Mouse (Mus musculus): ENCODE measurements around the gene Gm3194. TPM values are rescaled to one million over a fixed set of nuclear protein-coding genes. Genes with fewer than 3 reads are reported as not detected.

Gm3194 gene
- 0.03 TPM in 1 of 2 replicates, not detected in the other for polyA plus RNA-seq (2012; rRNA removed)

GRCm38 (mm10) chr14:5455367-5455766 is at the start of gene Gm3194:
Gm3194 (minus strand) TSS chr14:5455467.

DNA sequence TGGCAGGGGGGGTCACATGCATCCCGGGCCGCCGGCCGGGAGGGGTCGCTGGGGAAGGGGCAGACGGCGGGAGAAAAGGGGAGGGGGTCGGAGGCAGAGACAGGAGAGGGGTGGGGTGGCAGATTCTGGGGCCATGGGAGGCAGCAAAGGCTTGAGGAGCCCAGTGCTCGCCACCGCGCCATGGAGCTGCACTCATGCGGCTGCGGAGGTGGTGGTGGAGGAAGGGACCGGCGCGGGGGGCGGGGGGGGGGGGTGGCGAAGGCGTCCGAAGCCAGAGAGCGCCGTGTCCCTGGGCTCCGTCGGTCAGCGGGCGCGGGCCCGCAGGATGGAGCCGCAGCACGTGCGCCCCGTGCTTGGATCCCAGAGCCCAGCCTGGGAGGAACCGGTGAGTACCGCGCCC is 46.1 kb upstream of the Gm3194 start, which contains the start of gene Gm3488:
Gene Gm3488 (plus strand): TSS at position 301 of the 400 bp plus-strand sequence.

GRCm38 (mm10) chr14:5483907-5484306 is 28.6 kb upstream of the Gm3194 start, which contains the start of gene Gm3187:
Gm3187 (plus strand) TSS chr14:5484207.

GRCm38 (mm10) chr14:5477730-5478129 is 22.5 kb upstream of the Gm3194 start, which contains the start of gene Gm8246:
Gm8246 (minus strand) TSS chr14:5477830.

DNA sequence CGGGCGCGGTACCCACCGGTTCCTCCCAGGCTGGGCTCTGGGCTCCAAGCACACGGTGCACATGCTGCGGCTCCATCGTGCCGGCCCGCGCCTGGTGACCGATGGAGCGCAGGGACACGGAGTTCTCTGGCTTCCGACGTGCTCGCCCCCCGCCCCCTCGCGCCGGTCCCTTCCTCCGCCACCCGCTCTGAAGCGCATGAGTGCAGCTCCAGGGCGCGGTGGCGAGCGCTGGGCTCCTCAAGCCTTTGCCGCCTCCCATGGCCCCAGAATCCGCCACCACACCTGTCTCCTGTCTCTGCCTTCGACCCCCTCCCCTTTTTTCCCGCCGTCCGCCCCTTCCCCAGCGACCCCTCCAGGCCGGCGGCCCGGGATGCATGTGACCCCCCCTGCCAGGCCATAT is 66.3 kb downstream of the Gm3194 start, which contains the start of gene Gm3500:
Gene Gm3500 (minus strand): TSS at position 101 of the 400 bp plus-strand sequence.

Other genes with a start within 250 kb of the Gm3194 start
- gene Gm3526, start 194.9 kb downstream of the Gm3194 start, polyA plus RNA-seq (2012; rRNA removed): not detected in 2 replicates
- gene Gm3542, start 120.5 kb downstream of the Gm3194 start, polyA plus RNA-seq (2012; rRNA removed): not detected in 2 replicates
- not detected in 2 replicates for gene Gm3500, start 66.4 kb downstream of the Gm3194 start, polyA plus RNA-seq (2012; rRNA removed)
- not detected in 2 replicates for gene Gm8246, start 22.4 kb upstream of the Gm3194 start, polyA plus RNA-seq (2012; rRNA removed)
- not detected in 2 replicates for gene Gm3187, start 28.7 kb upstream of the Gm3194 start, polyA plus RNA-seq (2012; rRNA removed)
- not detected in 2 replicates for gene Gm3488, start 46.2 kb upstream of the Gm3194 start, polyA plus RNA-seq (2012; rRNA removed)
- not detected in 2 replicates for gene Gm3532, start 83.0 kb upstream of the Gm3194 start, polyA plus RNA-seq (2012; rRNA removed)
- gene Gm8265, start 177.6 kb upstream of the Gm3194 start, polyA plus RNA-seq (2012; rRNA removed): not detected in 2 replicates
- gene Gm9603, start 232.0 kb upstream of the Gm3194 start, polyA plus RNA-seq (2012; rRNA removed): not detected in 2 replicates

All from stomach, adult 2 months (tissue).